Mouse (Mus musculus) myocyte (in vitro differentiated cells): ENCODE measurements at regions not wholly inside any gene's neighbourhood (a gene's known extent, or its start where the extent isn't known, plus 50 kb on each side); places are given as distances from the start of the nearest gene placed in this dataset.

Source experiments
- H3K27me3 ChIP-seq: one replicate; pipeline ENCODE4 v1.6.1; 2011; ENCODE audit not compliant: control insufficient read depth, insufficient read depth, insufficient read length
- H3K36me3 ChIP-seq: one replicate; pipeline ENCODE4 v1.6.1; 2011; ENCODE audit not compliant: control insufficient read depth, insufficient read depth
- H3K4me2 ChIP-seq: one replicate; pipeline ENCODE4 v1.6.1; 2011; ENCODE audit warnings: low read depth, control low read depth
- H3K4me3 ChIP-seq: one replicate; pipeline ENCODE4 v1.5.1; 2011; ENCODE audit warnings: mild to moderate bottlenecking, control low read depth, moderate library complexity
- H3K79me2 ChIP-seq: one replicate; pipeline ENCODE4 v1.6.1; 2011; ENCODE audit not compliant: control insufficient read depth, insufficient read depth
- H3ac ChIP-seq: one replicate; pipeline ENCODE4 v1.6.1; 2011; ENCODE audit not compliant: control insufficient read depth, insufficient read length
- CEBPB ChIP-seq: IDR thresholded peaks from 2 replicates; pipeline ENCODE4 v1.6.1; 2011; ENCODE audit warnings: mild to moderate bottlenecking, moderate library complexity; ENCODE audit not compliant: poor library complexity, insufficient read depth, severe bottlenecking
- E2F4 ChIP-seq: IDR thresholded peaks from one replicate; pipeline ENCODE4 v1.6.1; 2011; ENCODE audit warnings: mild to moderate bottlenecking, control low read depth, moderate library complexity; ENCODE audit not compliant: insufficient read depth
- MAX ChIP-seq: IDR thresholded peaks from one replicate; pipeline ENCODE4 v1.6.1; 2011; ENCODE audit warnings: low read depth, mild to moderate bottlenecking, control low read depth
- MYOD1 ChIP-seq, 3 experiments: IDR thresholded peaks; one replicate each; pipeline ENCODE4 v1.6.1; 2011; ENCODE audit warnings: control low read depth in 2 of 3, low read depth in 2 of 3, mild to moderate bottlenecking in 2 of 3, moderate library complexity in 1 of 3; ENCODE audit not compliant: insufficient read length in 2 of 3, control insufficient read depth in 1 of 3
- MYOG ChIP-seq, 3 experiments: IDR thresholded peaks; one replicate each; pipeline ENCODE4 v1.6.1; 2011; ENCODE audit warnings: control low read depth in 2 of 3, low read depth in 2 of 3, mild to moderate bottlenecking in 2 of 3; ENCODE audit not compliant: insufficient read length in 2 of 3, control insufficient read depth in 1 of 3, insufficient read depth in 1 of 3
- POLR2A ChIP-seq: IDR thresholded peaks from one replicate; pipeline ENCODE4 v1.6.1; 2011; ENCODE audit warnings: low read depth, mild to moderate bottlenecking, control low read depth, moderate library complexity; ENCODE audit not compliant: insufficient read length
- POLR2AphosphoS2 ChIP-seq: IDR thresholded peaks from one replicate; pipeline ENCODE4 v1.6.1; 2011; ENCODE audit warnings: low read depth, control low read depth; ENCODE audit not compliant: insufficient read length
- REST ChIP-seq: IDR thresholded peaks from one replicate; pipeline ENCODE4 v1.6.1; 2011; ENCODE audit warnings: mild to moderate bottlenecking, control low read depth, moderate library complexity; ENCODE audit not compliant: insufficient read depth, insufficient read length
- SRF ChIP-seq: IDR thresholded peaks from one replicate; pipeline ENCODE4 v1.6.1; 2011; ENCODE audit warnings: low read depth; ENCODE audit not compliant: control insufficient read depth, insufficient read length
- TCF12 ChIP-seq: IDR thresholded peaks from one replicate; pipeline ENCODE4 v1.6.1; 2011; ENCODE audit warnings: mild to moderate bottlenecking, control low read depth; ENCODE audit not compliant: poor library complexity, insufficient read depth, severe bottlenecking
- TCF3 ChIP-seq: IDR thresholded peaks from one replicate; pipeline ENCODE4 v1.6.1; 2011; ENCODE audit warnings: low read depth, control low read depth; ENCODE audit not compliant: insufficient read length
- USF1 ChIP-seq: IDR thresholded peaks from one replicate; pipeline ENCODE4 v1.6.1; 2011; ENCODE audit warnings: low read depth, mild to moderate bottlenecking, control low read depth, moderate library complexity

- Histone ChIP-seq H3ac (no peak overlapping the region), H3K4me2 (no peak overlapping the region), H3K79me2 (no peaks in the 10 kb centered on the region), H3K36me3 (no peaks in the 10 kb centered on the region), H3K27me3 (no peaks in the 10 kb centered on the region), H3K4me3 (no peak overlapping the region)
- TF ChIP-seq CEBPB (no peak), MYOD1 (IDR thresholded peaks at IDR 0.05; ENCODE audit: control insufficient read depth in 1 of 3, insufficient read length in 2 of 3, low read depth in 2 of 3) (no peak), POLR2AphosphoS2 (no peak), POLR2A (no peak), E2F4 (no peak), REST (no peak), MAX (no peak)
Observed at GRCm38 (mm10) chr7:66487751-66488150, 60.4 kb upstream of the Aldh1a3 start.

- TF ChIP-seq POLR2AphosphoS2 (no peak), REST (no peak), E2F4 (no peak)
- Histone ChIP-seq H3ac (no peak overlapping the region), H3K27me3 (no peaks in the 10 kb centered on the region), H3K36me3 (no peaks in the 10 kb centered on the region), H3K4me3 (no peak overlapping the region), H3K4me2 (no peak overlapping the region), H3K79me2 (no peaks in the 10 kb centered on the region)
Observed at GRCm38 (mm10) chr7:66480446-66480845, 53.1 kb upstream of the Aldh1a3 start.

GRCm38 (mm10) chr7:66479321-66479720 is 52.0 kb upstream of the Aldh1a3 start:
- Histone ChIP-seq H3ac (no peak overlapping the region), H3K27me3 (no peaks in the 10 kb centered on the region), H3K36me3 (no peaks in the 10 kb centered on the region), H3K4me2 (no peak overlapping the region), H3K4me3 (no peak overlapping the region), H3K79me2 (no peaks in the 10 kb centered on the region)
- TF ChIP-seq USF1: peak; percentile 25
- no peak for TF ChIP-seq POLR2A

- TF ChIP-seq USF1 (no peak), TCF3 (no peak), E2F4 (no peak), REST (no peak), MAX (no peak), POLR2A (no peak), CEBPB (no peak), SRF (no peak), MYOG (IDR thresholded peaks at IDR 0.05; ENCODE audit: control insufficient read depth in 1 of 3, insufficient read depth in 1 of 3, insufficient read length in 2 of 3, low read depth in 2 of 3) (no peak), MYOD1 (IDR thresholded peaks at IDR 0.05; ENCODE audit: control insufficient read depth in 1 of 3, insufficient read length in 2 of 3, low read depth in 2 of 3) (no peak), TCF12 (no peak)
- H3K27me3 ChIP-seq: no peaks in the 10 kb centered on the region
- no peak overlapping the region for H3K4me3 ChIP-seq
- H3K4me2 ChIP-seq: peak overlapping the region; percentile 55
- no peaks in the 10 kb centered on the region for H3K36me3 ChIP-seq
- no peaks in the 10 kb centered on the region for H3K79me2 ChIP-seq
- no peak overlapping the region for H3ac ChIP-seq
Observed at GRCm38 (mm10) chr7:66478106-66478505, 50.8 kb upstream of the Aldh1a3 start.

GRCm38 (mm10) chr7:66477475-66477874 is 50.2 kb upstream of the Aldh1a3 start:
- Histone ChIP-seq H3K36me3 (no peaks in the 10 kb centered on the region), H3K27me3 (no peaks in the 10 kb centered on the region), H3K79me2 (no peaks in the 10 kb centered on the region), H3ac (no peak overlapping the region), H3K4me2 (peak overlapping the region; percentile 55), H3K4me3 (no peak overlapping the region)
- no peak for TF ChIP-seq E2F4
- no peak for TF ChIP-seq CEBPB
- TF ChIP-seq MYOD1 (IDR thresholded peaks at IDR 0.05; ENCODE audit: control insufficient read depth in 1 of 3, insufficient read length in 2 of 3, low read depth in 2 of 3): no peak
- no peak for TF ChIP-seq POLR2AphosphoS2
- no peak for TF ChIP-seq MAX
